Mouse (Mus musculus): ENCODE data around the gene Aldh16a1. TPM values are rescaled to one million over a fixed set of nuclear protein-coding genes. Genes with fewer than 3 reads are reported as not detected.

The Aldh16a1 gene
- total and polyA plus RNA-seq, 3 experiments, result 26.9 to 49.8 (median 45.1) TPM

DNA sequence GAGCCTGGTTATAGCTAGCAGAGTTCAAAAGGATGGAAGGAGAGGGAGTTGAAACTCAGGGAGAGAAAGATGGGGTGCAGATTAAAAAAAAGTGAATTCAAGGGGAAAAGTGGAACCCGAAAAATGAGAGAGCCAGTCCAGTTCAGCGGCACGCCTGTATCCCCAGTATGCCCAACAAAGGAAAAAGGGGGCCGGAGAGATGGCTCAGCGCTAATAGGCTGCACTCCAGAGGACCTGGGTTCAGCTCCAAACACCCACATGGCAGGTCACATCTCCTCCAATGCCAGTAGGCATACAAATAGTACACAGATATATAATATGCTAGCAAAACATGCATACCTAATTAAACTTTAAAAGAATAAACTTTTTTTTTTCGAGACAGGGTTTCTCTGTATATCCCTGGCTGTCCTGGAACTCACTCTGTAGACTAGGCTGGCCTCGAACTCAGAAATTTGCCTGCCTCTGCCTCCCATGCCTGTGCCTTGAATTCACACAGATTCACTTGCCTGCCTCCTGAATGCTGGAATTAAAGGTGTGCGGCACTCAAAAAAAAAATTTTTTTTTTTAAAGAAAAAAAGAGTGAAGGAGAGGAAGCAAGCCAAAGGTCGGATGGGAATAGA is 8.7 kb upstream of the Aldh16a1 start:
- dilution Hi-C loops (cut with MboI; ENCODE audit: extremely low pct_ligation_motif_present, extremely low pct_unique_long_range_greater_than_20kb, low sequenced_read_pairs), result no loop called here
- H3K27me3 ChIP-seq (replicated peaks), result peaks cover 52% of the 10 kb centered on the region

GRCm38 (mm10) chr7:45162551-45162950 is 8.2 kb upstream of the Aldh16a1 start:
- in situ Hi-C loops (cut with MboI; ENCODE audit: low pct_ligation_motif_present, low pct_unique_long_range_greater_than_20kb, low sequenced_read_pairs) (loop anchor here (10.0 kb wide), 1 partner anchor 142 kb away; no protein-coding TSS in a partner anchor), dilution Hi-C loops (cut with MboI; ENCODE audit: extremely low pct_ligation_motif_present, extremely low pct_unique_long_range_greater_than_20kb, low sequenced_read_pairs) (no loop called here)
- Histone ChIP-seq H3K9me3 (replicated peaks; ENCODE audit: low read length) (no peaks in the 10 kb centered on the region), H3K27ac (ENCODE audit: insufficient read depth, low read depth) (no peak overlapping the region), H3K4me1 (ENCODE audit: control insufficient read depth in 1 of 2, insufficient read depth in 2 of 2) (peaks cover 0 to 11% of the 10 kb centered on the region in 2 experiments; a peak in 3 of 4 replicates), H3K9ac (ENCODE audit: insufficient read depth, low read depth) (no peak overlapping the region), H3K36me3 (replicated peaks in 1 of 2; ENCODE audit: control insufficient read depth in 1 of 2, insufficient read depth in 1 of 2, low read length in 1 of 2) (peaks cover 0 to 35% of the 10 kb centered on the region in 2 experiments), H3K4me2 (ENCODE audit: insufficient read depth, low read depth, poor library complexity, severe bottlenecking) (peak overlapping the region; percentile 65), H3K79me2 (replicated peaks; ENCODE audit: control insufficient read depth, extremely low read depth, insufficient read depth, poor library complexity, severe bottlenecking) (no peaks in the 10 kb centered on the region), H3K27me3 (replicated peaks) (peaks cover 47% of the 10 kb centered on the region), H3K4me3 (replicated peaks in 1 of 3; ENCODE audit: low read depth in 2 of 3, low read length in 2 of 3, poor library complexity in 1 of 3) (no peak overlapping the region)
- no peak for TF ChIP-seq POLR2A (IDR thresholded peaks at IDR 0.05; ENCODE audit: low read depth, low read length)
- no peak for DNase-seq (ENCODE audit: extremely low read depth)

More for the DNA sequence above, 8.7 kb upstream of the Aldh16a1 start:
- H3K4me1 ChIP-seq (ENCODE audit: control insufficient read depth in 1 of 2, insufficient read depth in 2 of 2), result peaks cover 0 to 11% of the 10 kb centered on the region in 2 experiments; a peak in 3 of 4 replicates
- H3K9ac ChIP-seq (ENCODE audit: insufficient read depth, low read depth), result no peak overlapping the region
- no peaks in the 10 kb centered on the region for H3K79me2 ChIP-seq (replicated peaks; ENCODE audit: control insufficient read depth, extremely low read depth, insufficient read depth, poor library complexity, severe bottlenecking)
- H3K36me3 ChIP-seq (replicated peaks in 1 of 2; ENCODE audit: control insufficient read depth in 1 of 2, insufficient read depth in 1 of 2, low read length in 1 of 2), result peaks cover 0 to 30% of the 10 kb centered on the region in 2 experiments
- DNase-seq (ENCODE audit: extremely low read depth), result no peak
- no peak overlapping the region for H3K27ac ChIP-seq (ENCODE audit: insufficient read depth, low read depth)
- no peak overlapping the region for H3K4me3 ChIP-seq (replicated peaks in 1 of 3; ENCODE audit: low read depth in 2 of 3, low read length in 2 of 3, poor library complexity in 1 of 3)
- TF ChIP-seq POLR2AphosphoS2 (IDR thresholded peaks at IDR 0.05; ENCODE audit: low read depth, low read length) (no peak), MAFK (IDR thresholded peaks at IDR 0.05; ENCODE audit: insufficient replicate concordance, low read length) (no peak), ZNF384 (IDR thresholded peaks at IDR 0.05; ENCODE audit: low read depth, low read length) (no peak), MEF2A (IDR thresholded peaks at IDR 0.05; ENCODE audit: borderline replicate concordance, low read depth, low read length) (no peak), ZKSCAN1 (IDR thresholded peaks at IDR 0.05; ENCODE audit: borderline replicate concordance, low read depth, low read length) (no peak), E2F4 (IDR thresholded peaks at IDR 0.05; ENCODE audit: insufficient replicate concordance, low read depth, low read length) (no peak), TCF12 (IDR thresholded peaks at IDR 0.05; ENCODE audit: low read depth, low read length) (no peak), IRF4 (IDR thresholded peaks at IDR 0.05; ENCODE audit: low read depth, low read length) (no peak), JUND (conservative IDR thresholded peaks at IDR 0.05; ENCODE audit: low read depth, low read length) (no peak), JUN (IDR thresholded peaks at IDR 0.05; ENCODE audit: insufficient read depth, low read depth, low read length) (no peak), POLR2A (IDR thresholded peaks at IDR 0.05; ENCODE audit: low read depth, low read length) (no peak), GABPA (IDR thresholded peaks at IDR 0.05; ENCODE audit: insufficient replicate concordance, low read depth, low read length) (no peak), KAT2A (IDR thresholded peaks at IDR 0.05; ENCODE audit: insufficient replicate concordance, low read length) (no peak), SMC3 (IDR thresholded peaks at IDR 0.05; ENCODE audit: low read depth, low read length) (no peak), USF2 (conservative IDR thresholded peaks at IDR 0.05; ENCODE audit: low read depth, low read length) (no peak), PAX5 (IDR thresholded peaks at IDR 0.05; ENCODE audit: low read length) (no peak), CHD1 (IDR thresholded peaks at IDR 0.05; ENCODE audit: low read depth, low read length) (no peak), ETS1 (conservative IDR thresholded peaks at IDR 0.05; ENCODE audit: low read depth, low read length) (no peak), MAZ (IDR thresholded peaks at IDR 0.05; ENCODE audit: low read depth, low read length) (no peak)
- in situ Hi-C loops (cut with MboI; ENCODE audit: low pct_ligation_motif_present, low pct_unique_long_range_greater_than_20kb, low sequenced_read_pairs), result loop anchor here (10.0 kb wide), 1 partner anchor 142 kb away; no protein-coding TSS in a partner anchor
- no peaks in the 10 kb centered on the region for H3K9me3 ChIP-seq (replicated peaks; ENCODE audit: low read length)
- no peak overlapping the region for H3K4me2 ChIP-seq (ENCODE audit: insufficient read depth, low read depth, poor library complexity, severe bottlenecking)

All from CH12.LX (cell line).